Mouse (Mus musculus) liver, embryonic 13.5 days (tissue): ENCODE results near the gene Sdf4. TPM values are rescaled to one million over a fixed set of nuclear protein-coding genes. Genes with fewer than 3 reads are reported as not detected.

Experiments used
- ATAC-seq: fragments of 200-750 bp; cut with Nextera tagmentation; 2 replicates; pipeline ENCODE4 v1.8.0; 2017; ENCODE audit warnings: low read depth, mild to moderate bottlenecking, moderate number of reproducible peaks, moderate library complexity
- DNase-seq: peaks from one replicate; pipeline ENCODE4 v3.0.0; 2022
- H3K27ac ChIP-seq: fragments of 300-500 bp; sonication (generic); 2 replicates; pipeline ENCODE4 v1.5.1; 2015; ENCODE audit warnings: moderate library complexity, mild to moderate bottlenecking, inconsistent platforms
- H3K27me3 ChIP-seq: fragments of 300-500 bp; sonication (generic); 2 replicates; pipeline ENCODE4 v1.6.1; 2015; ENCODE audit warnings: mild to moderate bottlenecking, inconsistent platforms
- H3K36me3 ChIP-seq: fragments of 300-500 bp; sonication (generic); 2 replicates; pipeline ENCODE4 v1.6.1; 2015; ENCODE audit warnings: mild to moderate bottlenecking, inconsistent platforms
- H3K4me1 ChIP-seq: fragments of 300-500 bp; sonication (generic); replicated peaks from 2 replicates; pipeline ENCODE4 v1.6.1; 2015; ENCODE audit warnings: inconsistent platforms
- H3K4me2 ChIP-seq: fragments of 300-500 bp; sonication (generic); 2 replicates; pipeline ENCODE4 v1.6.1; 2015; ENCODE audit warnings: inconsistent platforms, mild to moderate bottlenecking, moderate library complexity
- H3K4me3 ChIP-seq: fragments of 300-500 bp; sonication (generic); replicated peaks from 2 replicates; pipeline ENCODE4 v1.5.1; 2015; ENCODE audit warnings: mild to moderate bottlenecking, inconsistent platforms
- H3K9ac ChIP-seq: fragments of 300-500 bp; sonication (generic); 2 replicates; pipeline ENCODE4 v1.6.1; 2015; ENCODE audit warnings: mild to moderate bottlenecking, inconsistent platforms
- H3K9me3 ChIP-seq: fragments of 300-500 bp; sonication (generic); replicated peaks from 2 replicates; pipeline ENCODE4 v1.6.1; 2016; ENCODE audit warnings: inconsistent platforms
- WGBS: fragments of 180-500 bp; shearing (Covaris S2); methylation state at CpG from one replicate; pipeline ENCODE4 v1.1.7; 2015; ENCODE audit not compliant: insufficient replicate concordance; 5-methylcytosine and 5-hydroxymethylcytosine counted together
- polyA plus RNA-seq: library from polyadenylated mRNA; unstranded; fragments of >200 nt; fragmentation: Nextera tagmentation; extraction: Ambion mirVana; gene quantifications from 2 replicates; pipeline ENCODE4 v1.2.1, GENCODE M21; 2015

The Sdf4 gene
- polyA plus RNA-seq, result 88.2 and 91.6 TPM in 2 replicates

- peak within 1 kb of the TSS; percentile 100 for H3K4me2 ChIP-seq
- H3K4me3 ChIP-seq, result peak within 1 kb of the TSS; percentile 85
- no peaks in the 10 kb centered on the region for H3K9me3 ChIP-seq
- peak; percentile 79 for ATAC-seq
- WGBS, result under 1% methylated on average over 99 of the region's 99 CpGs
- peaks cover 22% of the 10 kb centered on the region for H3K36me3 ChIP-seq
- H3K27me3 ChIP-seq, result no peaks in the 10 kb centered on the region
- H3K27ac ChIP-seq, result peak within 1 kb of the TSS; percentile 96
- peak; percentile 80 for DNase-seq
- H3K9ac ChIP-seq, result peak within 1 kb of the TSS; percentile 92
- H3K4me1 ChIP-seq, result peaks cover 75% of the 10 kb centered on the region
These were observed at the start of gene Sdf4, which contains the start of gene B3galt6 for GRCm38 (mm10) chr4:155992241-155992905. TSS of gene Sdf4 (plus strand) at chr4:155992872. TSS of gene B3galt6 (minus strand) at chr4:155992649.

DNA sequence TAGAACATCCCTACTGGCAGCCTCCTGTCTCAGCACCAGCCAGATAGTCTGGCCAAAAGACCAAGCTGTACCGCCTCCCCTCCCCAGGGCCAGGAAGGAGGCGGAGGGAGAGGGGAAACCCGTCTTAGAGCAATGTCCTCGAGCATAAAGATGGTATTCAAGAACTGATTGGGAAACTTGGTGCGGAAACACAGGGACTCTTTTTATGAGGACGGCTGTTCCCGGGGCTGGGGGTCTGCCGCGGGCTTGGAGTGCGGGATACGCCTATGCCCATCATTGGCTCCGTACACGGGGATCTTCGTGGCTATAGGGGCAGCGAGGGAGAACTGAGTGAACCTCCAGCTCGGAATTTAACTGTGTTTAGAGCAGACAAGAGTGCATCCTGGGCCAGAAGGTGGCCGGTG lies 49.6 kb upstream of the Sdf4 start:
- Histone ChIP-seq H3K9me3 (no peaks in the 10 kb centered on the region), H3K4me3 (peak overlapping the region; percentile 90), H3K27me3 (peaks cover 22% of the 10 kb centered on the region; the same call in 1 of the 2 replicates), H3K4me2 (peak overlapping the region; percentile 82), H3K36me3 (peaks cover 20% of the 10 kb centered on the region), H3K4me1 (peaks cover 43% of the 10 kb centered on the region), H3K27ac (peak overlapping the region; percentile 76; the same call in 1 of the 2 replicates), H3K9ac (peak overlapping the region; percentile 94)
- DNase-seq, result no peak
- 3% methylated on average over 17 of the region's 17 CpGs for WGBS
- ATAC-seq, result peak; percentile 18; the same call in 1 of the 2 replicates

GRCm38 (mm10) chr4:155943534-155944249 lies 49.0 kb upstream of the Sdf4 start, which contains the start of gene Ube2j2:
TSS of gene Ube2j2 (plus strand) at chr4:155943831.
- Histone ChIP-seq H3K27ac (peak within 1 kb of the TSS; percentile 76), H3K4me2 (peak within 1 kb of the TSS; percentile 82), H3K27me3 (peaks cover 22% of the 10 kb centered on the region; the same call in 1 of the 2 replicates), H3K4me3 (peak within 1 kb of the TSS; percentile 90), H3K4me1 (peaks cover 43% of the 10 kb centered on the region), H3K36me3 (peaks cover 26% of the 10 kb centered on the region), H3K9me3 (no peaks in the 10 kb centered on the region), H3K9ac (peak within 1 kb of the TSS; percentile 94)
- ATAC-seq, result peak; percentile 97
- under 1% methylated on average over 85 of the region's 85 CpGs for WGBS
- peak; percentile 86 for DNase-seq

GRCm38 (mm10) chr4:155944271-155944670 lies 48.4 kb upstream of the Sdf4 start:
- Histone ChIP-seq H3K4me2 (peak overlapping the region; percentile 82), H3K27me3 (peaks cover 18% of the 10 kb centered on the region; the same call in 1 of the 2 replicates), H3K4me1 (peaks cover 43% of the 10 kb centered on the region), H3K9ac (peak overlapping the region; percentile 94), H3K36me3 (peaks cover 32% of the 10 kb centered on the region), H3K9me3 (no peaks in the 10 kb centered on the region), H3K27ac (peak overlapping the region; percentile 76), H3K4me3 (peak overlapping the region; percentile 90)
- ATAC-seq (peak; percentile 8; the same call in 1 of the 2 replicates), DNase-seq (no peak)
- under 1% methylated on average over 17 of the region's 17 CpGs for WGBS

DNA sequence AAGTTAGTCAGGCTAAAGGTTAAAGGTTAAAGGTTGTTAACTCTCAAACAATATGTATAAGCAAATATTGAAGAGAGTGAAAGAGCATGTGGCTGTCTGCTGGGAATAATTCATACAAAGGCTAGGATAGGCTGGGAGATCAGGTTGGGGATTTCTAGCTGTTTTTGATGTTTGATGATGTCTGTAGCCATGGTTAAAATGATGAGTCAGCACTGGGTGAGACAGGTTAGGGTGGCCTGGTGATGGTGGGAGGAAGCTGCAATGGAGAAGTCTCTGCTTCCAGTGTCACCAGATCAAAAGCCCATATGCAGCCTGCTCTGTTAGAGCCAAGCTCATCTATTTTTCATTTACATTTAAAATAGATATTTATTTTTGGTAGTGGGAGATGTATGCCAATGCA lies 45.6 kb upstream of the Sdf4 start:
- peaks cover 6% of the 10 kb centered on the region; the same call in 1 of the 2 replicates for H3K27me3 ChIP-seq
- peaks cover 60% of the 10 kb centered on the region for H3K36me3 ChIP-seq
- DNase-seq, result no peak
- H3K4me1 ChIP-seq, result peaks cover 43% of the 10 kb centered on the region
- no peak for ATAC-seq
- H3K4me2 ChIP-seq, result no peak overlapping the region
- no peaks in the 10 kb centered on the region for H3K9me3 ChIP-seq
- no peak overlapping the region for H3K4me3 ChIP-seq
- no peak overlapping the region for H3K27ac ChIP-seq
- H3K9ac ChIP-seq, result no peak overlapping the region

GRCm38 (mm10) chr4:155955491-155955890 lies 37.2 kb upstream of the Sdf4 start:
- Histone ChIP-seq H3K9me3 (no peaks in the 10 kb centered on the region), H3K4me1 (peaks cover 3% of the 10 kb centered on the region; the same call in 1 of the 2 replicates), H3K9ac (no peak overlapping the region), H3K4me2 (no peak overlapping the region), H3K27me3 (no peaks in the 10 kb centered on the region), H3K4me3 (no peak overlapping the region), H3K36me3 (peaks cover 80% of the 10 kb centered on the region), H3K27ac (no peak overlapping the region)
- WGBS, result 87% methylated on average over 6 of the region's 6 CpGs
- DNase-seq, result no peak
- ATAC-seq, result no peak

DNA sequence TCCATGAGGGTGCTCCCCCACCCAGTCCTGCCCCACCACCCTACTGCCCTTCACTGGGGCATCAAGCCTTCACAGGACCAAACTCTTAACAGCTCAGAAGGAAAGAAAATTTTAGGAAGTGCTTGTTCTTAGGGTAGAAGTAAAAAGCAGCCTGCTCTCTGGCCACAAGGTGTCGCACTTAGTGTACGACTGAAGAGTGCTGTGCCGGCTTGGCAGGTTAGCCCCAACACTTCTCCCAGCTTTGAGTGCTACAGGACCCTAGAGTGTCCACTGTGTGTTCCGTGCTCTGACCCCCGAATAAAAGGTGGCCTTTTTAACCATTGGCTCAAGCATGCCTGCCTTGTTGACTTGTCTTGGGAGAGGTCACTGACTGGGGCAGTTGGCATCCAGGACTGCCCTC lies 33.4 kb upstream of the Sdf4 start:
- no peak for ATAC-seq
- peak; percentile 67 for DNase-seq
- Histone ChIP-seq H3K27me3 (no peaks in the 10 kb centered on the region), H3K4me1 (peaks cover 36% of the 10 kb centered on the region), H3K27ac (no peak overlapping the region), H3K4me2 (no peak overlapping the region), H3K9me3 (no peaks in the 10 kb centered on the region), H3K36me3 (peaks cover 51% of the 10 kb centered on the region), H3K9ac (no peak overlapping the region), H3K4me3 (no peak overlapping the region)
- whole genome bisulfite sequencing, result 6% methylated on average over 5 of the region's 5 CpGs

GRCm38 (mm10) chr4:155962167-155962971 lies 30.3 kb upstream of the Sdf4 start, which contains the start of gene C1qtnf12:
TSS of gene C1qtnf12 (plus strand) at chr4:155962318.
- peaks cover 45% of the 10 kb centered on the region for H3K36me3 ChIP-seq
- H3K4me1 ChIP-seq, result peaks cover 54% of the 10 kb centered on the region
- H3K27me3 ChIP-seq, result no peaks in the 10 kb centered on the region
- no peaks in the 10 kb centered on the region for H3K9me3 ChIP-seq
- peak; percentile 64 for DNase-seq
- 1% methylated on average over 39 of the region's 42 CpGs for WGBS
- H3K4me3 ChIP-seq, result peak within 1 kb of the TSS; percentile 70
- peak within 1 kb of the TSS; percentile 84 for H3K9ac ChIP-seq
- H3K4me2 ChIP-seq, result peak within 1 kb of the TSS; percentile 89
- H3K27ac ChIP-seq, result peak within 1 kb of the TSS; percentile 85
- ATAC-seq, result peak; percentile 88

DNA sequence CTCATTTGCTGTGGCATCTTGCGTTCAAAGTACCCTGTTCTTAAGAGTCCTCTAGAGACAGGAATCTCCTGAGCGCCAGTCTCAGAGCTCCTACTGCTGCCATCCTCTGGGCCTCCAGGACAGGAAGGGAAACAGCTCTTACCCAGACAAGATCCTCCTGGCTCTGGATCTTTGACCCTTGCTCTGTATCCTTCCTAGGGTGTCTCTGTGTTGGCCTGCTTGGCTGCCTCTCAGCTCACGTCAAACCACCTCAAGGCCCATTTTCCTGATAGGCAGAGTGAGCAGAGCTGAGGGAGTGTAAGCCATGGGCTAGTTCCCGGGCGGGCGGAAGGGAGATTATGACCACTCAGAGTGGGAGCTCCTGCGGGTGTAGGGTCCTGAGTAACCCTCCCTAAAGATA lies 29.6 kb upstream of the Sdf4 start:
- Histone ChIP-seq H3K36me3 (peaks cover 39% of the 10 kb centered on the region), H3K27me3 (no peaks in the 10 kb centered on the region), H3K9me3 (no peaks in the 10 kb centered on the region), H3K27ac (peak overlapping the region; percentile 85), H3K9ac (peak overlapping the region; percentile 84), H3K4me2 (peak overlapping the region; percentile 89), H3K4me3 (peak overlapping the region; percentile 70), H3K4me1 (peaks cover 60% of the 10 kb centered on the region)
- WGBS, result 46% methylated on average over 7 of the region's 7 CpGs
- no peak for DNase-seq
- no peak for ATAC-seq

- H3K4me1 ChIP-seq, result peaks cover 72% of the 10 kb centered on the region
- peak overlapping the region; percentile 84 for H3K9ac ChIP-seq
- peak overlapping the region; percentile 70; the same call in 1 of the 2 replicates for H3K4me3 ChIP-seq
- ATAC-seq (no peak), DNase-seq (no peak)
- H3K9me3 ChIP-seq, result no peaks in the 10 kb centered on the region
- WGBS, result 83% methylated on average over 11 of the region's 11 CpGs
- peaks cover 31% of the 10 kb centered on the region for H3K36me3 ChIP-seq
- peak overlapping the region; percentile 89 for H3K4me2 ChIP-seq
- H3K27ac ChIP-seq, result peak overlapping the region; percentile 85
- H3K27me3 ChIP-seq, result no peaks in the 10 kb centered on the region
These were observed 28.3 kb upstream of the Sdf4 start for GRCm38 (mm10) chr4:155964396-155964795.
